Mouse (Mus musculus): Measurements from ENCODE around the gene Klk1b8. TPM values are rescaled to one million over a fixed set of nuclear protein-coding genes. Genes with fewer than 3 reads are reported as not detected.
"Not testable (repeated sequence)": the region's sequence is repeated elsewhere in the genome, so short reads cannot be mapped to it uniquely, and the experiment has no call there.

Klk1b8 gene
- total and polyA plus RNA-seq, 3 experiments = not detected

DNA sequence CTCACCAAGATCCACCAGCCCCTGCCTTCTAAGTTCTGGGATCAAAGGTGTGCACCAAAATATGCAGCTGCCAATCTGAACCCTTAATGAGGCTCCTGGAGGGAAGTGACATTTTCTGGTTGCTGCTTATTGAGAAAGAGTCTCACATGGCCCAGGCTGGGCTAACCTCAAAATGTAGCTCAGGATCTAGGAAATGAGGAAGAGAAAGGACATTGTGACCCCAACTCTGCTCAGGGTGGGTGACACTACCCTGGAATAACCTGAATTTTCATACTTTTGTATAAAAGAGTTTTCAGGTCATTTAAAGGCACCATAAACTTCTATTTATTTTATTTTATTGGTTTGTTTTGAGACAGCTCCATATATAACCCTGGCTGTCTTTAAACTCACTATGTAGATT is 35.2 kb downstream of the Klk1b8 start:
- no peak overlapping the region for H3K4me3 ChIP-seq (replicated peaks in 1 of 3; ENCODE audit: low read depth in 2 of 3, low read length in 2 of 3, poor library complexity in 1 of 3)
- no peaks in the 10 kb centered on the region for H3K9me3 ChIP-seq (replicated peaks; ENCODE audit: low read length)
- no peak for TF ChIP-seq MAZ (IDR thresholded peaks at IDR 0.05; ENCODE audit: low read depth, low read length)
- H3K4me1 ChIP-seq (ENCODE audit: control insufficient read depth in 1 of 2, insufficient read depth in 2 of 2) = peaks cover 0 to 7% of the 10 kb centered on the region in 2 experiments; a peak in 1 of 4 replicates
- dilution Hi-C loops (cut with MboI; ENCODE audit: extremely low pct_ligation_motif_present, extremely low pct_unique_long_range_greater_than_20kb, low sequenced_read_pairs) (no loop called here), in situ Hi-C loops (cut with MboI; ENCODE audit: low pct_ligation_motif_present, low pct_unique_long_range_greater_than_20kb, low sequenced_read_pairs) (no loop called here)
- no peak for DNase-seq (ENCODE audit: extremely low read depth)
- no peak overlapping the region for H3K9ac ChIP-seq (ENCODE audit: insufficient read depth, low read depth)
- H3K36me3 ChIP-seq (replicated peaks in 1 of 2; ENCODE audit: control insufficient read depth in 1 of 2, insufficient read depth in 1 of 2, low read length in 1 of 2) = no peaks in the 10 kb centered on the region
- no peaks in the 10 kb centered on the region for H3K27me3 ChIP-seq (replicated peaks)
- H3K79me2 ChIP-seq (replicated peaks; ENCODE audit: control insufficient read depth, extremely low read depth, insufficient read depth, poor library complexity, severe bottlenecking) = no peaks in the 10 kb centered on the region
- no peak overlapping the region for H3K27ac ChIP-seq (ENCODE audit: insufficient read depth, low read depth)
- H3K4me2 ChIP-seq (ENCODE audit: insufficient read depth, low read depth, poor library complexity, severe bottlenecking) = no peak overlapping the region

- peak; percentile 29 for DNase-seq (ENCODE audit: extremely low read depth)
- H3K36me3 ChIP-seq (replicated peaks in 1 of 2; ENCODE audit: control insufficient read depth in 1 of 2, insufficient read depth in 1 of 2, low read length in 1 of 2); H3K9me3 ChIP-seq (replicated peaks; ENCODE audit: low read length); in situ Hi-C loops (cut with MboI; ENCODE audit: low pct_ligation_motif_present, low pct_unique_long_range_greater_than_20kb, low sequenced_read_pairs); H3K9ac ChIP-seq (ENCODE audit: insufficient read depth, low read depth); H3K4me2 ChIP-seq (ENCODE audit: insufficient read depth, low read depth, poor library complexity, severe bottlenecking); H3K4me3 ChIP-seq (replicated peaks in 1 of 3; ENCODE audit: low read depth in 2 of 3, low read length in 2 of 3, poor library complexity in 1 of 3); dilution Hi-C loops (cut with MboI; ENCODE audit: extremely low pct_ligation_motif_present, extremely low pct_unique_long_range_greater_than_20kb, low sequenced_read_pairs); H3K27me3 ChIP-seq (replicated peaks); H3K27ac ChIP-seq (ENCODE audit: insufficient read depth, low read depth); H3K79me2 ChIP-seq (replicated peaks; ENCODE audit: control insufficient read depth, extremely low read depth, insufficient read depth, poor library complexity, severe bottlenecking): not testable (repeated sequence)
- peaks cover 0 to 16% of the 10 kb centered on the region in 2 experiments; a peak in 2 of 4 replicates for H3K4me1 ChIP-seq (ENCODE audit: control insufficient read depth in 1 of 2, insufficient read depth in 2 of 2)
Observed at GRCm38 (mm10) chr7:43994821-43995220, 44.4 kb downstream of the Klk1b8 start.

GRCm38 (mm10) chr7:43995577-43995976 is 45.1 kb downstream of the Klk1b8 start, which contains the start of gene Klk1b11:
Gene Klk1b11, plus strand, starts transcription at chr7:43995877.
- H3K4me1 ChIP-seq (ENCODE audit: control insufficient read depth in 1 of 2, insufficient read depth in 2 of 2) = peaks cover 0 to 16% of the 10 kb centered on the region in 2 experiments; a peak in 2 of 4 replicates
- dilution Hi-C loops (cut with MboI; ENCODE audit: extremely low pct_ligation_motif_present, extremely low pct_unique_long_range_greater_than_20kb, low sequenced_read_pairs); H3K9me3 ChIP-seq (replicated peaks; ENCODE audit: low read length); H3K79me2 ChIP-seq (replicated peaks; ENCODE audit: control insufficient read depth, extremely low read depth, insufficient read depth, poor library complexity, severe bottlenecking); H3K4me2 ChIP-seq (ENCODE audit: insufficient read depth, low read depth, poor library complexity, severe bottlenecking); H3K9ac ChIP-seq (ENCODE audit: insufficient read depth, low read depth); H3K4me3 ChIP-seq (replicated peaks in 1 of 3; ENCODE audit: low read depth in 2 of 3, low read length in 2 of 3, poor library complexity in 1 of 3); in situ Hi-C loops (cut with MboI; ENCODE audit: low pct_ligation_motif_present, low pct_unique_long_range_greater_than_20kb, low sequenced_read_pairs); H3K36me3 ChIP-seq (replicated peaks in 1 of 2; ENCODE audit: control insufficient read depth in 1 of 2, insufficient read depth in 1 of 2, low read length in 1 of 2); H3K27ac ChIP-seq (ENCODE audit: insufficient read depth, low read depth); H3K27me3 ChIP-seq (replicated peaks); DNase-seq (ENCODE audit: extremely low read depth): not testable (repeated sequence)

Other genes with a start within 250 kb of the Klk1b8 start
Only the 20 nearest of the 21 such genes appear.
- not detected in 2 replicates for gene Klk13, start 238.1 kb upstream of the Klk1b8 start, total RNA-seq (2012; rRNA removed)
- gene Klk13, start 238.1 kb upstream of the Klk1b8 start, total RNA-seq (2014; rRNA removed) = not detected in 2 replicates
- gene Klk13, start 238.1 kb upstream of the Klk1b8 start, polyA plus RNA-seq (2012; ENCODE audit: insufficient read length, low read depth) = not detected in 2 replicates
- not detected in 2 replicates for gene Klk12, start 181.8 kb upstream of the Klk1b8 start, total RNA-seq (2012; rRNA removed)
- not detected in 2 replicates for gene Klk12, start 181.8 kb upstream of the Klk1b8 start, total RNA-seq (2014; rRNA removed)
- gene Klk12, start 181.8 kb upstream of the Klk1b8 start, polyA plus RNA-seq (2012; ENCODE audit: insufficient read length, low read depth) = not detected in 2 replicates
- not detected in 2 replicates for gene Klk11, start 176.1 kb upstream of the Klk1b8 start, total RNA-seq (2012; rRNA removed)
- not detected in 2 replicates for gene Klk11, start 176.1 kb upstream of the Klk1b8 start, total RNA-seq (2014; rRNA removed)
- gene Klk11, start 176.1 kb upstream of the Klk1b8 start, polyA plus RNA-seq (2012; ENCODE audit: insufficient read length, low read depth) = not detected in 2 replicates
- gene Klk10, start 169.6 kb upstream of the Klk1b8 start, total RNA-seq (2012; rRNA removed) = not detected in 2 replicates
- not detected in 2 replicates for gene Klk10, start 169.6 kb upstream of the Klk1b8 start, total RNA-seq (2014; rRNA removed)
- not detected in 2 replicates for gene Klk10, start 169.6 kb upstream of the Klk1b8 start, polyA plus RNA-seq (2012; ENCODE audit: insufficient read length, low read depth)
- 0.08 TPM in 1 of 2 replicates, not detected in the other for gene Klk9, start 158.8 kb upstream of the Klk1b8 start, total RNA-seq (2012; rRNA removed)
- gene Klk9, start 158.8 kb upstream of the Klk1b8 start, total RNA-seq (2014; rRNA removed) = not detected in 2 replicates
- gene Klk9, start 158.8 kb upstream of the Klk1b8 start, polyA plus RNA-seq (2012; ENCODE audit: insufficient read length, low read depth) = not detected in 2 replicates
- 43.5 and 51.2 TPM in 2 replicates for gene Klk8, start 153.1 kb upstream of the Klk1b8 start, total RNA-seq (2012; rRNA removed)
- gene Klk8, start 153.1 kb upstream of the Klk1b8 start, total RNA-seq (2014; rRNA removed) = 2.3 and 5.5 TPM in 2 replicates
- 5.0 and 5.3 TPM in 2 replicates for gene Klk8, start 153.1 kb upstream of the Klk1b8 start, polyA plus RNA-seq (2012; ENCODE audit: insufficient read length, low read depth)
- not detected in 2 replicates for gene Klk7, start 139.4 kb upstream of the Klk1b8 start, total RNA-seq (2012; rRNA removed)
- gene Klk7, start 139.4 kb upstream of the Klk1b8 start, total RNA-seq (2014; rRNA removed) = not detected in 2 replicates
- gene Klk7, start 139.4 kb upstream of the Klk1b8 start, polyA plus RNA-seq (2012; ENCODE audit: insufficient read length, low read depth) = not detected in 2 replicates
- gene Klk6, start 126.2 kb upstream of the Klk1b8 start, total RNA-seq (2012; rRNA removed) = not detected in 2 replicates
- not detected in 2 replicates for gene Klk6, start 126.2 kb upstream of the Klk1b8 start, total RNA-seq (2014; rRNA removed)
- not detected in 2 replicates for gene Klk6, start 126.2 kb upstream of the Klk1b8 start, polyA plus RNA-seq (2012; ENCODE audit: insufficient read length, low read depth)
- gene Klk5, start 108.7 kb upstream of the Klk1b8 start, total RNA-seq (2012; rRNA removed) = not detected in 2 replicates
- gene Klk5, start 108.7 kb upstream of the Klk1b8 start, total RNA-seq (2014; rRNA removed) = not detected in 2 replicates
- gene Klk5, start 108.7 kb upstream of the Klk1b8 start, polyA plus RNA-seq (2012; ENCODE audit: insufficient read length, low read depth) = not detected in 2 replicates
- not detected in 2 replicates for gene Klk4, start 69.5 kb upstream of the Klk1b8 start, total RNA-seq (2012; rRNA removed)
- not detected in 2 replicates for gene Klk4, start 69.5 kb upstream of the Klk1b8 start, total RNA-seq (2014; rRNA removed)
- gene Klk4, start 69.5 kb upstream of the Klk1b8 start, polyA plus RNA-seq (2012; ENCODE audit: insufficient read length, low read depth) = 0.26 TPM in 1 of 2 replicates, not detected in the other
- gene Klk15, start 16.9 kb upstream of the Klk1b8 start, total RNA-seq (2012; rRNA removed) = not detected in 2 replicates
- gene Klk15, start 16.9 kb upstream of the Klk1b8 start, total RNA-seq (2014; rRNA removed) = not detected in 2 replicates
- gene Klk15, start 16.9 kb upstream of the Klk1b8 start, polyA plus RNA-seq (2012; ENCODE audit: insufficient read length, low read depth) = not detected in 2 replicates
- not detected in 2 replicates for gene Klk1b1, start 16.1 kb downstream of the Klk1b8 start, total RNA-seq (2012; rRNA removed)
- gene Klk1b1, start 16.1 kb downstream of the Klk1b8 start, total RNA-seq (2014; rRNA removed) = not detected in 2 replicates
- gene Klk1b1, start 16.1 kb downstream of the Klk1b8 start, polyA plus RNA-seq (2012; ENCODE audit: insufficient read length, low read depth) = not detected in 2 replicates
- not detected in 2 replicates for gene Klk1b9, start 25.4 kb downstream of the Klk1b8 start, total RNA-seq (2012; rRNA removed)
- gene Klk1b9, start 25.4 kb downstream of the Klk1b8 start, total RNA-seq (2014; rRNA removed) = not detected in 2 replicates
- gene Klk1b9, start 25.4 kb downstream of the Klk1b8 start, polyA plus RNA-seq (2012; ENCODE audit: insufficient read length, low read depth) = not detected in 2 replicates
- not detected in 2 replicates for gene Klk1b11, start 45.2 kb downstream of the Klk1b8 start, total RNA-seq (2012; rRNA removed)
- not detected in 2 replicates for gene Klk1b11, start 45.2 kb downstream of the Klk1b8 start, total RNA-seq (2014; rRNA removed)
- not detected in 2 replicates for gene Klk1b11, start 45.2 kb downstream of the Klk1b8 start, polyA plus RNA-seq (2012; ENCODE audit: insufficient read length, low read depth)
- not detected in 2 replicates for gene Klk1b26, start 61.5 kb downstream of the Klk1b8 start, total RNA-seq (2012; rRNA removed)
- gene Klk1b26, start 61.5 kb downstream of the Klk1b8 start, total RNA-seq (2014; rRNA removed) = not detected in 2 replicates
- gene Klk1b26, start 61.5 kb downstream of the Klk1b8 start, polyA plus RNA-seq (2012; ENCODE audit: insufficient read length, low read depth) = not detected in 2 replicates
- gene Klk1b27, start 101.6 kb downstream of the Klk1b8 start, total RNA-seq (2012; rRNA removed) = 0.29 TPM in 1 of 2 replicates, not detected in the other
- gene Klk1b27, start 101.6 kb downstream of the Klk1b8 start, total RNA-seq (2014; rRNA removed) = 0.69 and 0.75 TPM in 2 replicates
- gene Klk1b27, start 101.6 kb downstream of the Klk1b8 start, polyA plus RNA-seq (2012; ENCODE audit: insufficient read length, low read depth) = not detected in 2 replicates
- not detected in 2 replicates for gene Klk1b21, start 151.7 kb downstream of the Klk1b8 start, total RNA-seq (2012; rRNA removed)
- not detected in 2 replicates for gene Klk1b21, start 151.7 kb downstream of the Klk1b8 start, total RNA-seq (2014; rRNA removed)
- gene Klk1b21, start 151.7 kb downstream of the Klk1b8 start, polyA plus RNA-seq (2012; ENCODE audit: insufficient read length, low read depth) = not detected in 2 replicates
- gene Klk1b22, start 162.0 kb downstream of the Klk1b8 start, total RNA-seq (2012; rRNA removed) = not detected in 2 replicates
- gene Klk1b22, start 162.0 kb downstream of the Klk1b8 start, total RNA-seq (2014; rRNA removed) = not detected in 2 replicates
- gene Klk1b22, start 162.0 kb downstream of the Klk1b8 start, polyA plus RNA-seq (2012; ENCODE audit: insufficient read length, low read depth) = not detected in 2 replicates
- gene Klk1b16, start 186.1 kb downstream of the Klk1b8 start, total RNA-seq (2012; rRNA removed) = not detected in 2 replicates
- not detected in 2 replicates for gene Klk1b16, start 186.1 kb downstream of the Klk1b8 start, total RNA-seq (2014; rRNA removed)
- gene Klk1b16, start 186.1 kb downstream of the Klk1b8 start, polyA plus RNA-seq (2012; ENCODE audit: insufficient read length, low read depth) = not detected in 2 replicates
- gene Klk1b24, start 237.6 kb downstream of the Klk1b8 start, total RNA-seq (2012; rRNA removed) = not detected in 2 replicates
- not detected in 2 replicates for gene Klk1b24, start 237.6 kb downstream of the Klk1b8 start, total RNA-seq (2014; rRNA removed)
- not detected in 2 replicates for gene Klk1b24, start 237.6 kb downstream of the Klk1b8 start, polyA plus RNA-seq (2012; ENCODE audit: insufficient read length, low read depth)

All from CH12.LX (cell line).